Mouse (Mus musculus): ENCODE data around the gene 2310007B03Rik.
"Not testable (repeated sequence)": the region's sequence is repeated elsewhere in the genome, so short reads cannot be mapped to it uniquely, and the experiment has no call there.

2310007B03Rik gene

GRCm38 (mm10) chr1:93160501-93161133 lies at the start of gene 2310007B03Rik:
Gene 2310007B03Rik, minus strand, starts transcription at chr1:93160948.
- DNase-seq (ENCODE audit: low spot score) = no peak

GRCm38 (mm10) chr1:93210213-93210641 lies 49.5 kb upstream of the 2310007B03Rik start:
- DNase-seq (ENCODE audit: low spot score) = no peak

GRCm38 (mm10) chr1:93207536-93208064 lies 46.9 kb upstream of the 2310007B03Rik start:
- DNase-seq (ENCODE audit: low spot score) = no peak

DNA sequence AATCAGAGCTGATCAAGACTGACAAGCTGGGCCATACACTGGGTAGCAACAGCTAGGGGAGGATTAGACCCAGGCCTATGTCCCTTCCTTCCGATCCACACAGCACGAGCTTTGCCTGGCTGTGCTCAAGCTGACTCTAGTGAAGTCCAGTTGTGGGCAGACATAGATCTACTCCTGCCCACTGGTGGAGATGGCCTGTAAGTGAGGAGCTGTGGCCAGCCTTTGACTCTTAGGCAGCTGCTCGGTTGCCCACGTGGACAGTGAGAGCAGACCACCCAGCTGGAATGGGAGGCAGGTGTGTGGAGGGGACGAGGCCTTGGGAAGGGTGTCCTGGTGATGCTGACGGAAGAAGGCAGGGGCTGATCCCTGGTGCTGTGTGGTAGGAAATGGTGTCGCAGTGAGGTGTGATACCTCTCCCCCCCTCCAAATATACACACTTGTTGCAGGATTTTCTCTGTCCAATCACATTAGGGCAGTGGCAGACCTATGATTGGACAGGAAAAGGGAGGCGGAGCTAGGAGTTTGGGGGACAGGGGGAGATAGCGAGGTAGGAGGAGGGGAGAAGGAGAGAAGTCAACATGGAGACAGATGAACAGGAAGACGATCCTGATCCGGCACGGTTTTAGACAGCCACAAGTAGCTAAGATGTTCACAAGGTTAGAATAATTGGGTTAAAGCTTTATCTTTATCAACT lies 45.7 kb upstream of the 2310007B03Rik start:
- DNase-seq (ENCODE audit: low spot score) = no peak

GRCm38 (mm10) chr1:93197916-93198315 lies 37.2 kb upstream of the 2310007B03Rik start:
- no peak for DNase-seq (ENCODE audit: low spot score)

- DNase-seq (ENCODE audit: low spot score) = not testable (repeated sequence)
Observed at GRCm38 (mm10) chr1:93197454-93197853, 36.7 kb upstream of the 2310007B03Rik start.

GRCm38 (mm10) chr1:93194961-93195360 lies 34.2 kb upstream of the 2310007B03Rik start:
- DNase-seq (ENCODE audit: low spot score) = no peak

GRCm38 (mm10) chr1:93190726-93191305 lies 30.1 kb upstream of the 2310007B03Rik start:
- DNase-seq (ENCODE audit: low spot score) = no peak

DNA sequence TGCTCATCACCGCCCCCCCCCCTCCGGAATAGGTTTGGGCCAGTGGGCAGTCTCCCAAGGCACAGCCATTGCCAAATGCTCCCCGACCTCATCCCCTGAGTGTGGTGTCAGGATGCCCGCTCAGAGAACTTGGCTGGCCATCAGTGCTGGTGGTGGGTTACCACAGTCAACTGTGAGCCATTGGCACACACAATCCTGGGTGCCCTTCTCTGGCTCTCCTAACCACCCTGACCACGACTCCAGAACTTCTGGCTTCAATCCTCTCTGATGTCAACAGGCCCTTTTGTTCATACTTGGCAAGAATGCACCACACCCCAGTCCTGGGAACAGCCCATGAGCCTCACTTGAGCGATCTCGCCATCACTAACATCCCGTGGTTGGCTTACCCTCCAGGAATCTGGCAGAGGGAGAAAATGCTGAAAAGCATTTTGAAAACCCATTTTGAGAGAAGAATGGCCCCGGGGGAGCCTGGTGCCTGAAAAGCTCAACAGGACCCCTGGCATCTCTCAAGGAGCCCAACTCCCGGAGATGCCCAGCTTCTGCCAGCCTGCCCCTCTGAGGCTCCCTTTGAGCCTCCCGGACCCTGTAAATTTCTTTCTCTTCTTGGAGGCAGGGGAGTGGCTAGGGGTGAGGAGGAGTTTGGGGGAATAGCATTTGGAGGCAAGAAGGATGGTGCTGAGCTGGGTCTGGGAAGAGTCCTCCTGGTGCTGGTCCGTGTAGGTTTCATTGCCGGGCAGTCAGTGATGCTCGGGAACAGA lies 23.5 kb upstream of the 2310007B03Rik start:
- DNase-seq (ENCODE audit: low spot score) = no peak

GRCm38 (mm10) chr1:93182281-93182680 lies 21.5 kb upstream of the 2310007B03Rik start:
- DNase-seq (ENCODE audit: low spot score) = no peak

- no peak for DNase-seq (ENCODE audit: low spot score)
Observed at GRCm38 (mm10) chr1:93176525-93177332, 16.0 kb upstream of the 2310007B03Rik start.

DNA sequence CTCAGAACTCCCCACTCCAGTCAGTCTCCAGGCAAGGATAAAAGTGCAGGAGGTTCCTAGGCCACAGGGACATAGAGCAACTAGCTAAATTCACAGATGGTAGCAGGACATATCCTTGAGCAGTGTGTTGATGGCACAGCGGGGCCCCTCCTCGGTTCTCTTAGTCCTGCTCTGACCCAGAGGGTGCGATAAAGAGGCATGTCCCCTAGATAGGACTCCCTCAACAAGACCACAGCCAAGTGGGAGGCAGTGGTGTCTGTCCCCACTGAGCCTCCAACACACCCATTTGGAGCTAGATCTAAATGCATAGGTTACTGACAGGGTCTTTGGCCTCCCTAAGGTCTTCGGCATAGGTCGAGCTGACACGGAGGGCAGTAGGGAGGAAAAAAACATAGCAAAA lies 15.1 kb upstream of the 2310007B03Rik start:
- DNase-seq (ENCODE audit: low spot score) = no peak

GRCm38 (mm10) chr1:93174399-93174798 lies 13.7 kb upstream of the 2310007B03Rik start:
- DNase-seq (ENCODE audit: low spot score) = peak; percentile 50

DNA sequence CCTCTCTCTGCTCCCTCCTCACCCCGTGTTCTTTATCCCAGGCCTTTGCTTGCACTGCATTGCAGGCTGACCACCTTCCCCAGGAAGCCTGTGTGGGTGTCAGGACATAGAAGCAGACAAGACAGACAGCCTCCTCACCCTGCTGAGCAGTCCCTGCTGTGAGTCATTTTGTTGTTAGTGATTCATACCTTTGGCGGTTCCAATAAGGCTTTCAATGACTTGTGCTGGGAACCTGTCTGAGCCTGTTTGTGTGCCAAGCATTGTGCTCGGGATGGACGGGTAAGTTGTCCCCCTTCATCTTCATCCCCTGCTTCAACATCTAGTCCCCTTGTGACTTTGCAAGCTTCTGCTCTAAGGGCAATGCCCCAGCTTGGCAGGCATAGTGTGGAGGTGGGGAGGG lies 12.9 kb upstream of the 2310007B03Rik start:
- DNase-seq (ENCODE audit: low spot score) = no peak

- DNase-seq (ENCODE audit: low spot score) = no peak
Observed at GRCm38 (mm10) chr1:93168295-93168775, 7.6 kb upstream of the 2310007B03Rik start, which contains the start of gene Crocc2. Gene Crocc2, plus strand, starts transcription at chr1:93168725.

DNA sequence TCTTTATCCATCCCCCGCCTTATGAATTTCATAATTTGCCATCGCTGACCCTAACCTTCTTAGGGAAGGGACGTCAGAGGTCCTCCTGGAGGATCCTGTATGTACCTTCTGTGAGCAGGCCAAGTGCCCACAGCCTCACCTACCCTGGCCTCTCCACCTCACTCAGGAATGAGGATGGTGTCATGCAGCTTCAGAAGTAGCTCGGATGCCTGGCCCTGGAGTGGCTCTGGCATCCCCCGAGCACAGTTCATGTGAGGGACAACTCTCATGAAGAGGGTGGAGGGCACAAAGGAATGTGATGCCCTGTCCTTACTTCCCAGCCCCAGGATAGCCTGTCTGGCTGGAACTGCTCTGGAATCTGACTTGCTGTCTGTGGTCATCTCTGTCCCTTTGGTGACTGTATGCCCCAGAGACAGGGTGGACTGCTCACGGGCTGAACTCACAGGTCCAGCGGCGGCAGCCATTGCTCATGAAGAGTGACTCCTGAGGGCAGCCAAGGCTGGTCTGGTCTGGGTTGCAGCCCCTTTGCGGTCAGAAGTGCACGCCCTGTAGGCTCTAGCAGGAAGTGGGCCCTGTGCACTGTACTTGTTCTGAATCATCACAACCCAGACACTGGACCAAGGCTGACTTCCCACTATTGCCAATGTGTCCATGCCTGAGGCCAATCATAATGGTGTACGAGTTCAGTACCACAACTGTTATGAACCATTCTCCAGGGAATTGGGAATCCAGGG lies 5.8 kb upstream of the 2310007B03Rik start:
- no peak for DNase-seq (ENCODE audit: low spot score)

GRCm38 (mm10) chr1:93165447-93165846 lies 4.7 kb upstream of the 2310007B03Rik start:
- no peak for DNase-seq (ENCODE audit: low spot score)

- DNase-seq (ENCODE audit: low spot score) = no peak
Observed at GRCm38 (mm10) chr1:93162588-93162987, 1.8 kb upstream of the 2310007B03Rik start.

DNA sequence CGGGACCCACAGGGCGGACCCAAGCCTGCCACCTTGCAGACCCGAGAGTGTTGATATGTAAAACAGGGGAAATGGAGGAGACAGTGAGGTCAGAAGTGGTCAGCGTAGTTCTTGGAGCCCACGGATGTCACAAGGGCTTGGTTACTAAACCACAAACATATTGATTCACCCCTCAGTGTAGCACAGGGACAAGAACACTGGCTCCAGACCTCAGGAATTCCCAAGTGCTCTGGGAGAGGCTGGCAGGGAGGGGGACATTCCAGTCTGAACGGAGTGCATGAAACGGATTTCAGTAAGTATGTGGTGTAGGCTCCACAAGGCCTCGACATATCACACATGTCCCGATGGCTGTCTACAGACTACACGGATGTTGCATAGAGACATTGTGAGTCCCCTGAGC lies 1.2 kb upstream of the 2310007B03Rik start:
- DNase-seq (ENCODE audit: low spot score) = no peak

DNA sequence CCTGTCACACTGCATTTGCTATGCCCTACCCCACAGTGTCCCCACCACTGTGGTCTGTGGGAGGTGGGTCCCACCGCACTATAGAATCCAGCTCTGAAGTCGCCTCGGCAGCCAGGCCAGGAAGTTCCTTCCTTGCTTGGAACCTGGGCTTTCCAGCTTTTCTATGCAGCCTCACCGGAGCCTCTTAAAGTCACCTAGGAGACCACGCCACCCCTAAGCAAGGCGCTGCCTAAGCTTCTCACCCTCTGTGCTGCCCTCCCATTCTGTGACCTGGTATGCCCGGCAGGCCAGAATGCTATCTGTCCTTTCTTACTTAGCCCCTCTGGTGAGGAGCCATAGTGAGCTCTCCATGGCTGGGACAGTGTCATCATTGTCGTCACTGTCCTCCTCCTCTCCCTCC lies 602 bp upstream of the 2310007B03Rik start:
- DNase-seq (ENCODE audit: low spot score) = no peak
